Mouse (Mus musculus) Patski (cell line): Measurements from ENCODE around the gene Tuba1b. TPM values are rescaled to one million over a fixed set of nuclear protein-coding genes. Genes with fewer than 3 reads are reported as not detected.
"Not testable (repeated sequence)": the region's sequence is repeated elsewhere in the genome, so short reads cannot be mapped to it uniquely, and the experiment has no call there.

Experiments
- ATAC-seq: fragments of 100-300 bp; one replicate; pipeline ENCODE4 v1.8.0; 2021
- CTCF ChIA-PET: fragments of 350-600 bp; sonication (Branson Sonifier 250); formaldehyde crosslinking; loops from one replicate; lab custom pipeline; 2022; ENCODE audit warnings: inconsistent platforms; lab: Charles Lee
- POLR2A ChIA-PET: fragments of 350-600 bp; sonication (Branson Sonifier 250); formaldehyde crosslinking; loops from one replicate; lab custom pipeline; 2022; ENCODE audit warnings: antibody characterized with exemption, inconsistent platforms; lab: Charles Lee
- DNase-seq: peaks from one replicate; pipeline ENCODE4 v3.0.0-alpha.2; 2011; ENCODE audit warnings: low read depth, low spot score
- H3K27me3 ChIP-seq: fragments of 371-371 bp; one replicate; pipeline ENCODE4 v1.5.1; 2021
- CTCF ChIP-seq: fragments of 100-300 bp; IDR thresholded peaks from one replicate; pipeline ENCODE4 v1.5.1; 2021
- in situ Hi-C: fragments of 300-500 bp; cut with MboI; formaldehyde crosslinking; loops from 3 replicates; pipeline ENCODE4 v1.11.1; 2018; ENCODE audit warnings: low pct_unique_long_range_greater_than_20kb, mixed read lengths
- polyA plus RNA-seq: library from polyadenylated mRNA; unstranded; gene quantifications from one replicate; pipeline ENCODE4 v1.2.3, GENCODE M21; 2021

Tuba1b gene
- polyA plus RNA-seq, 1 experiment from 2014 or later = 921 TPM

DNA sequence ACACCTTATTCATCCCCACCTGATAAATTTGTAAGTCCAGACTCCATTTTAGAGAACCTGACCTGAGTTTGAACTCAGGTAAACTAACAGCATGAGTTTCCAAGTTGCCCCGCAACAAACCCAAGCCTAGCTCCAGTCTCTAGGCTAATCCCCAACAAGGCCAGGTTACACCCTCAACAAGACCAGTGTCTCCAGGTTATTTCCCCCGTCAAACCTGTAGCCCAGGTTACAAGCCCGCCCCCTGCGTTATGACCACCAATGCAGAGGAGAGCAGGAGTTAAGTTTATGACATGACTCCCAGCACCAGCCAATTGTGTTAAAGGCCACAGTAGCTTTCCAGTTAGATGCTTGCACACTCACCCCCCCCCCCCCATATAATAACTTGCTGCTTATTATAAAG, 8.8 kb upstream of the Tuba1b start:
- no peaks in the 10 kb centered on the region for H3K27me3 ChIP-seq
- in situ Hi-C loops = loop anchor here (5.0 kb wide), 1 partner anchor 49 kb away; no protein-coding TSS in a partner anchor
- ATAC-seq = no peak
- no peak for DNase-seq
- ChIA-PET CTCF (interaction anchor here (1.3 to 3.6 kb wide), 2 partner anchors 43 to 50 kb away, joined by 3 to 13 read pairs; no protein-coding TSS in a partner anchor), POLR2A (interaction anchor here (1.7 to 1.9 kb wide), 2 partner anchors 9 kb away, joined by 8 to 9 read pairs; partner anchors contain the start of genes Gm49450 and Tuba1b)
- TF ChIP-seq CTCF = no peak

DNA sequence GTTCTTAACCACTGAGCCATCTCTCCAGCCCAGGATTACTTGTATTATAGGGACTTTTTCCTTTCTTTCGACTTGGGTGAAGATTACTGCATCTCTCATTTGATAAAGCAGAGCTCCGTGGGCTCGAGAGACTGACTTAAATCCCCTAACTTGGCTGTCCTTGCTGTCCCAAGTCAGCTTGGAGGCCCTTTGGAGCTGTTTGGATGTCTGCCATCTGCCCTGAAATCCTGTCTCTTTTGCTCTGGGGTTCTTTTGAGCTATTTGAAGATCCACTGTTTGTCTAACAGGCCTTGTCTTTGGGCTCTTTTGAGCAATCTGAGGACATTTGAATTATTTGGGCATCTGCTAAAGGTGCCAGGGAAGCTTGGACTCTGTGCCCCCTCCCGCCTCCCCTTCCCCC, 7.7 kb upstream of the Tuba1b start:
- no peak for TF ChIP-seq CTCF
- in situ Hi-C loops = loop anchor here (5.0 kb wide), 1 partner anchor 50 kb away; no protein-coding TSS in a partner anchor
- ChIA-PET CTCF (interaction anchor here (1.0 to 3.6 kb wide), 4 partner anchors 13 to 51 kb away, joined by 3 to 13 read pairs (median 4); no protein-coding TSS in a partner anchor), POLR2A (interaction anchor here (0.6 to 1.9 kb wide), 4 partner anchors 8 to 67 kb away, joined by 3 to 9 read pairs (median 6); partner anchors contain the start of genes Gm49450 and Tuba1b)
- no peaks in the 10 kb centered on the region for H3K27me3 ChIP-seq
- no peak for DNase-seq
- no peak for ATAC-seq

DNA sequence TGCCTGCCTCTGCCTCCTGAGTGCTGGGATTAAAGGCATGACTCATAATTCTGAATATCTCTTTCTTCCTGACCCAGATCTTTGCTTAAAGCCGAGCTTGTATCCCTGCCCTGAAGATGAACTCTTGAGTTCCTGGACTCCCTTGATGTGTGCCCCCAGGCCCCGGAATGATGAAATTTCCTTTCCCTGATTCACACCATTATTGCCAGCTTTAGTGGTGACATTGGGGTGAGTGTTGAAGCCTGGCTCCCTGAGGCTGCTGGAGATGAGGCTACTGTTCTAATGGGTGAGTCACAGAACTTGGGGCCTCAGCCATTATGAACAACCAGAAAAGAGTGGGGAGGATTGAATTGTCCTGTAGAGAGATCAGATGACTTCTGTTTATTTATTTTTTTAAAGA, 7.2 kb upstream of the Tuba1b start:
- ChIA-PET CTCF (interaction anchor here (1.0 to 3.6 kb wide), 4 partner anchors 12 to 52 kb away, joined by 3 to 13 read pairs (median 4); partner anchors contain the start of genes Gm49450 and Tuba1a), POLR2A (interaction anchor here (0.6 to 1.9 kb wide), 4 partner anchors 8 to 53 kb away, joined by 3 to 9 read pairs (median 6); partner anchors contain the start of genes Gm49450 and Tuba1b)
- H3K27me3 ChIP-seq = no peaks in the 10 kb centered on the region
- no peak for TF ChIP-seq CTCF
- in situ Hi-C loops = loop anchor here (5.0 kb wide), 1 partner anchor 51 kb away; no protein-coding TSS in a partner anchor
- DNase-seq (peak; percentile 85), ATAC-seq (peak; percentile 84)

DNA sequence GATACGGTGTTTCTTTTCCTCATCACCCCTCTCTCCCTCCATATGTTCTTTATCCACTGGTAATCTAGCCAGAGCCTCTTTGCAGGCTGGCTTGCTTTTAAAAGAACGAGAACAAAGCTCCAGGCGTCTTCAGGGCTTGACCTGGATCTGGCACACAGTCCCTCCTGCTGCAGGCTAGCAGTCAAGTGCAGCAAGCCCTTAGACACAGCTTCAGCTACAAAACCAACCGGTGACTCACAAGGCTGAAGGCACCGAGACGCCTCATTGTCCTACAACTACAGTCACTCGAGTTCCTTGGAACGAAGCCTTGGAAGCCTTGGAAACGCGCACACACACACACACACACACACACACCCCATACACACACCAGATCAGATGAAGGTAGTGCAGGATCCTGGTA, 6.5 kb upstream of the Tuba1b start:
- CTCF ChIA-PET = interaction anchor here (1.0 to 3.6 kb wide), 3 partner anchors 13 to 52 kb away, joined by 4 to 13 read pairs (median 5); partner anchors contain the start of genes Gm49450 and Tuba1a
- POLR2A ChIA-PET = interaction anchor here (0.8 kb wide), 1 partner anchor 53 kb away, joined by 3 read pairs; no protein-coding TSS in a partner anchor
- in situ Hi-C loops = loop anchor here (5.0 kb wide), 1 partner anchor 51 kb away; no protein-coding TSS in a partner anchor
- DNase-seq (peak; percentile 68), ATAC-seq (peak; percentile 61)
- TF ChIP-seq CTCF = no peak
- no peaks in the 10 kb centered on the region for H3K27me3 ChIP-seq

DNA sequence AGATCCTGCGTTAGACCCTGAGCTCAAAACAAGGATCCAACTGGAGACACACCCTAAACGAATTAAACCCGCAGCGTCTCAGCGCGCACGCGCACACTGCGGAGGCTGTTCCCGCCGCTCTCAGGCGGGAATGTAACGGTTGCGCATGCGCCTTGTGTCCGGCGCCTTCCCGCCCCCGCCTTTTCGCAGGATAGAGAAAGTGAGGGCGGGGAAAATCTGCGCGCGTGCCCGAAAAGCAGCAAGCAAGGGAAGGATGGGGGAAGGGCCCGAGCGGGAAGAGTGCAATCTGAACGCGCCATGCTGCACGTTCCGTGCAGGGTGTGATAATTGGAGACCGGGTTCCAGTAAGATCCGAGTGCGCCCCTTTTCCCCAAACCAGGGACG, 540 bp downstream of the Tuba1b start:
- no peak for TF ChIP-seq CTCF
- peak; percentile 69 for DNase-seq
- CTCF ChIA-PET = interaction anchor here (0.8 to 2.9 kb wide), 5 partner anchors 18 to 65 kb away, joined by 3 to 23 read pairs (median 9); partner anchors contain the start of genes Gm49450 and Tuba1a
- peak; percentile 20 for ATAC-seq
- in situ Hi-C loops = no loop called here
- no peaks in the 10 kb centered on the region for H3K27me3 ChIP-seq
- POLR2A ChIA-PET = interaction anchor here (0.6 to 3.1 kb wide), 14 partner anchors 9 to 580 kb away, joined by 3 to 26 read pairs (median 6); partner anchors contain the start of genes Gm49450, Kcnh3, Lmbr1l and Tuba1a

DNA sequence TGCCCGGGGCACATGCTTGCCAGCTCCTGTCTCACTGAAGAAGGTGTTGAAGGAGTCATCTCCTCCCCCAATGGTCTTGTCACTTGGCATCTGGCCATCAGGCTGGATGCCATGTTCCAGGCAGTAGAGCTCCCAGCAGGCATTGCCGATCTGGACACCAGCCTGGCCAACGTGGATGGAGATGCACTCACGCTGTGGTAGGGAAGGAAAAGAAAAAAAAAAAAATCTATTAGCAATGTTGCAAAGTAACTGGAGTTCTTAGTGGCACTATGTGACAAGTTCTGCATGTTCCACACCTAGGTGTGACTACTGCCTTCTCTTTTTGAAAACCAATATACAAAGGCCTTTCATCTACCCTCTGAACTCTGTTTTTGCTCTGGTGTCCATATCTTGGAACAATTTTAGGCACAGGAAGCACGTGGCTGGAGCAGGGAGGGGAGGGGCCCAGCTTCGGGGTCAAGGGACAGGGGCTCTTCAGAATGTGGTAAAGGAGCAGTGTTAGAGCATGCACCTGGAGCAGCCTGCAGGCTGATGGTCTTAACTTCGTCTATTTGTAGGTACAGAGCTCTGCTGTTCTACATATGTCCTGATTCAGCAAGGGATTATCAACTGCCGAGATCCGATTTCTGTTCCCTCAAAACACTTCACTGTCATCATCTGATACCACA, 1.2 kb downstream of the Tuba1b start:
- H3K27me3 ChIP-seq, ATAC-seq, in situ Hi-C loops, DNase-seq: not testable (repeated sequence)
- CTCF ChIA-PET = interaction anchor here (1.3 to 2.9 kb wide), 3 partner anchors 19 to 61 kb away, joined by 3 to 23 read pairs (median 14); partner anchors contain the start of genes Gm49450 and Tuba1a
- POLR2A ChIA-PET = interaction anchor here (0.6 to 3.1 kb wide), 10 partner anchors 9 to 291 kb away, joined by 3 to 26 read pairs (median 8); partner anchors contain the start of genes Gm49450, Kcnh3, Lmbr1l and Tuba1a

DNA sequence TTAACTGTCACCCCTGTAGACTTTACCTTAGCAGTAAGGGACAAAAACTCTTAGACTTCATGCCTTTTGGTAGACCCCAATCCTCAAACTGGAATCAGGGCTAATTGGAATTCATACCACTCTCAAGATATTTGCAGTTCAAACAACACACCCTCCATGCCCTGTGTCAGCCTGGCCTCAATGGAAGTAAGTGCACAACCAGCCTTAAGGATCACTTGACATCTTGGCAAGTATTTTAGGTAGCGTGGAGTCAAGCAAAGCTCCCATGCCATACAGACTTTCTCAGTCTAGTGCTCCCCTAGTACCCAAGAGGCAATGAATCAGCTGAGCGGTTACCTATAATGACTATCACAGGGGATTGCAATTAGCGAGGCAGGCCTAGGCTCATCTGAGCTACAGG, 3.4 kb downstream of the Tuba1b start:
- CTCF ChIA-PET = interaction anchor here (4.4 kb wide), 1 partner anchor 63 kb away, joined by 31 read pairs; no protein-coding TSS in a partner anchor
- TF ChIP-seq CTCF = no peak
- ATAC-seq (no peak), DNase-seq (no peak)
- no peaks in the 10 kb centered on the region for H3K27me3 ChIP-seq
- POLR2A ChIA-PET = interaction anchor here (1.4 kb wide), 1 partner anchor 54 kb away, joined by 3 read pairs; no protein-coding TSS in a partner anchor
- in situ Hi-C loops = no loop called here

DNA sequence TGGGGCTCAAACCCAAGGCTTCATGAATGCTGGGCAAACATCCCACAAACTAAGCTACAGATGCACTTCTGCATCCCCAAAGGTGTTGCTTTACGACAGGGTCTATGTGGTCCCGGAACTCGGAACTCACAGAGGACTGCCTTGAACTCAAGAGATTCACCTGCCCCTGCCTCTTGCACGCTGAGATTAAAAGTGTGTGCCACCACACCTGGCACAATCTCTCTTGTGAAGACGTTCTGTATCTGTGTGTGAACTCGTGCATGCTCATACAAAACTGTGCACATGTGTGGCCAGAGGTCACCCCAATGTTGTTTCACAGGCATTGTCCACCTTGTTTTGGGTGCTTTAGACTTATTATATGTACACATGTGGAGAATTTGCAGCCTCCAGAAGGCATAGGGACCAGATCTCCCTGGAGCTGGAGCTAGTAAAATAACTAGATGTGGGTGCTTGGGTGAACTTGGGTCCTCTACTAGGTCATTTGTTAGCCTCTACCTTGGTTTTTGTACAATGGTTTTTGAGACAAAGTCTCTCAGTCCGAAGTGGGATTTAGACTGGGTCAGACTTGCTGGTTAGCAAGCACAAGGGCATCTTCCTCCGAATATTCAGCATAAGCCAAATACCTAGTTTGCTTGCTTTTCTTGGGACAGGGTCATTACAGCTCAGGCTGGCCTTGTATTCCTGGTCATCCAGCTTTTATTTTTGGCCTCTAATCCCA, 4.2 kb downstream of the Tuba1b start:
- ATAC-seq = no peak
- in situ Hi-C loops = no loop called here
- POLR2A ChIA-PET = interaction anchor here (1.3 to 1.5 kb wide), 3 partner anchors 22 to 58 kb away, joined by 3 to 9 read pairs (median 3); partner anchors contain the start of gene Kmt2d
- DNase-seq = no peak
- H3K27me3 ChIP-seq = no peaks in the 10 kb centered on the region
- no peak for TF ChIP-seq CTCF
- CTCF ChIA-PET = interaction anchor here (1.2 to 4.4 kb wide), 3 partner anchors 12 to 64 kb away, joined by 3 to 31 read pairs (median 3); no protein-coding TSS in a partner anchor

DNA sequence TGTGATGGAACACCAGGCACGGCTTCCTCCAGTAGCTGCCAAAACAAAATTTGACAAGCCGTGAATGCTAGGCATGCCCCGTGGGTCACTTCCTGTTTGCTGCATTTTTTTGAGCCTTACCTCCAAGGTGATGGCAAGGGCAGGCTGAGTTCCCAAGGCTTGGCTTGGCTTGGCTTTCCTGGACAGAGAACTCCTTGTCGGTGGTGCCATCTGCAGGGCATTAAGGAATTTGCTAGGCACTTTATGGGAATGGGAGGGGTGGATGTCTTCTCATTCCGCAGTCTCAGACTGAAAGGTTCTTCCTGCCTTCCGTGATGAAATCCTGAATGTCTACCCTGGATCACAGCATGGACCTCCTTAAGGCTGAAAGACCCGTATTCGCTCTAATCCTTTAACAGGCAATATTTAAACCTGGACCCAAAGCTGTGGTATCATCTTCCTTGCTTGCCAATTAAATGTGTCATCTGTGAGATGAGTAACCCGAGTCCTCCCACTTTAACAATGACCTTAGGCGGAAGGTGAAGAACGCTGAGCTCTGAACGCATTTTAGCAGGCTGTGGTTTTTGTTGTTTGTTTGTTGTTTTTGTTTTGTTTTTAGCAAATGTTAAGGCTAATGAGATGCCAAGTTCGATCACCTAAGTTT, 5.6 kb downstream of the Tuba1b start:
- no peaks in the 10 kb centered on the region for H3K27me3 ChIP-seq
- TF ChIP-seq CTCF = peak; percentile 87
- POLR2A ChIA-PET = interaction anchor here (0.7 to 1.5 kb wide), 4 partner anchors 37 to 287 kb away, joined by 3 to 9 read pairs (median 6); partner anchors contain the start of gene Kmt2d
- CTCF ChIA-PET = interaction anchor here (0.7 to 4.4 kb wide), 16 partner anchors 13 to 72 kb away, joined by 3 to 31 read pairs (median 6); partner anchors contain the start of genes Gm49450 and Tuba1a
- DNase-seq (peak; percentile 77), ATAC-seq (peak; percentile 71)
- in situ Hi-C loops = no loop called here
